Mouse (Mus musculus): ENCODE data around the gene Gnb1. TPM values are rescaled to one million over a fixed set of nuclear protein-coding genes. Genes with fewer than 3 reads are reported as not detected.
A peak's percentile ranks its signal among the peaks of the same experiment; 100 is the strongest.

Gnb1 gene
- total and polyA plus RNA-seq, 3 experiments: 78.1 to 489 TPM; not detected in 1

DNA sequence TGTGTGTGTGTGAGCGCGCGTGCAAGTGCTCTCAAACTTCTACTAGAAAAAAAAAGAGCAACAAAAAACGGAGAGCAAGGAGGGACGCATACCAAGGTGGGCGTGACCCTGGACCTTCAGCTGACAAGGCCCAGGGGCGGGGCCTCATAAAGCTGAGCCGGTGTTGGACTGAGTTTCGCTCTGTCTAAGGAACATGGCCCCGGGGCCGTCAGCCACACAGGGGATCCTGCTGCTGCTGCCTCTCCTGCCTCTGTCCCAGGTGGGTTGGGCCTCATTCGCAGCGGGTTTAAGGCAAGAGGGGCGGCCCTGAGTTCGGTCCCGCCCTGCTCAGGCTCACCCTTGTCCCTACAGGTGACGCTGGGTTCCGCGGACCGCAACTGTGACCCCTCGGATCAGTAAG is 22.2 kb upstream of the Gnb1 start, which contains the start of gene Tmem52:
Tmem52 (plus strand) TSS at position 163 of the 400 bp plus-strand sequence.
- Histone ChIP-seq H3K4me3 (ENCODE audit: control insufficient read depth in 1 of 2, insufficient read depth in 1 of 2, low read depth in 2 of 2, low read length in 2 of 2) (peak within 1 kb of the TSS; percentile 43 to 58; a peak in 3 of 4 replicates), H3K27ac (ENCODE audit: control insufficient read depth, low read depth, low read length) (no peak within 1 kb of the TSS), H3K9ac (ENCODE audit: control insufficient read depth, low read depth, low read length, poor library complexity, severe bottlenecking) (no peak within 1 kb of the TSS), H3K79me2 (ENCODE audit: control insufficient read depth, insufficient read depth, low read length, poor library complexity) (no peaks in the 10 kb centered on the region), H3K9me3 (replicated peaks; ENCODE audit: insufficient read depth, low read length) (no peaks in the 10 kb centered on the region), H3K4me1 (ENCODE audit: control insufficient read depth in 1 of 2, insufficient read depth in 2 of 2, low read length in 2 of 2) (0 out of 4 replicates have a peak, but pooled peaks cover 0 to 3% of the 10 kb centered on the region in 2 experiments), H3K27me3 (ENCODE audit: control insufficient read depth in 1 of 2, insufficient read depth in 2 of 2, low read length in 2 of 2) (peaks cover 0 to 1% of the 10 kb centered on the region in 2 experiments; a peak in 3 of 4 replicates), H3K36me3 (ENCODE audit: control insufficient read depth in 1 of 2, insufficient read depth in 2 of 2, low read length in 2 of 2) (no peaks in the 10 kb centered on the region)
- TF ChIP-seq CHD2 (IDR thresholded peaks at IDR 0.05; ENCODE audit: low read length): no peak
- no peak for TF ChIP-seq BHLHE40 (IDR thresholded peaks at IDR 0.05; ENCODE audit: borderline replicate concordance, low read depth, low read length)
- no peak for TF ChIP-seq CHD1 (IDR thresholded peaks at IDR 0.05; ENCODE audit: low read depth, low read length)
- no peak for TF ChIP-seq TCF12 (IDR thresholded peaks at IDR 0.05; ENCODE audit: low read depth, low read length)
- TF ChIP-seq KAT2A (conservative IDR thresholded peaks at IDR 0.05; ENCODE audit: low read depth, low read length): no peak
- no peak for TF ChIP-seq EP300 (IDR thresholded peaks at IDR 0.05; ENCODE audit: low read depth in 1 of 2, low read length in 2 of 2)
- no peak for TF ChIP-seq POLR2A (IDR thresholded peaks at IDR 0.05; ENCODE audit: control insufficient read depth in 1 of 2, insufficient read depth in 1 of 2, low read depth in 1 of 2, low read length in 2 of 2, poor library complexity in 1 of 2)
- no peak for TF ChIP-seq HCFC1 (IDR thresholded peaks at IDR 0.05; ENCODE audit: low read depth, low read length)
- no peak for TF ChIP-seq CTCF (IDR thresholded peaks at IDR 0.05 in 2 of 3, conservative IDR thresholded peaks at IDR 0.05 in 1 of 3; ENCODE audit: control insufficient read depth in 1 of 3, insufficient read depth in 1 of 3, low read depth in 2 of 3, low read length in 3 of 3, poor library complexity in 1 of 3, severe bottlenecking in 1 of 3)
- TF ChIP-seq ETS1 (IDR thresholded peaks at IDR 0.05; ENCODE audit: low read depth, low read length): no peak
- TF ChIP-seq RCOR1 (IDR thresholded peaks at IDR 0.05; ENCODE audit: low read depth, low read length): no peak
- no peak for TF ChIP-seq SMC3 (IDR thresholded peaks at IDR 0.05; ENCODE audit: low read depth, low read length)
- TF ChIP-seq SIN3A (IDR thresholded peaks at IDR 0.05; ENCODE audit: low read length): no peak
- peak; percentile 69 for DNase-seq (ENCODE audit: low read depth, low spot score)

DNA sequence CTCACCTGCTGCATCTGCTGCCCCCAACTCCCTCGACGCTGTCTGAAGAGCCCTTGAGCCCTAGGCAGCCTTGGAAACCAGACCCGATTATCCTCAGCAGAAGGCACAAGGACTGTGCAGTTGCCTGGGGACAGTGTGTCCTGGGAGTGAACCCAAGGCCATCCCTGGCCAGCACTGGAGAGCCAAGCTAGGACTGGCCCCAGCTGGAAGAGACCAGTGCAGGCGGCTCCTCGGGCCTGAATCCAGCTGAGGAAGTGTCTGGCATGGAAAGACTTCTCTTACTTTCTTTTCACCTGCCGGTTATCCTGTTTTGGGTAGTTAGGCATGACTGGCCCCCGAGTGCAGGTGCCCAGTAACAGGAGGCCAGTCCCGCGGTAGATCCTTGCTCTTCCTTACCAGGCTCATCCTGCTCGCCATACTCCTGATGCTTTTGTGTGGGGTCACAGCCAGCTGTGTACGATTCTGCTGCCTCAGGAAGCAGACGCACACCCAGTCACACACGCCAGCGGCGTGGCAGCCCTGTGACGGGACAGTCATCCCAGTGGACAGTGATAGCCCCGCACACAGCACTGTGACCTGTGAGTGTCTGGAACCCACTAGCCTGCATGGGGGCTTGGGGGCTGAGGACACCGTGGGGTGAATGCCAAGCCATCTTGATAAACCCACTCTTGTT is 21.4 kb upstream of the Gnb1 start:
- Histone ChIP-seq H3K4me1 (ENCODE audit: control insufficient read depth in 1 of 2, insufficient read depth in 2 of 2, low read length in 2 of 2) (0 out of 4 replicates have a peak, but pooled peaks cover 0 to 3% of the 10 kb centered on the region in 2 experiments), H3K9ac (ENCODE audit: control insufficient read depth, low read depth, low read length, poor library complexity, severe bottlenecking) (no peak overlapping the region), H3K79me2 (ENCODE audit: control insufficient read depth, insufficient read depth, low read length, poor library complexity) (no peaks in the 10 kb centered on the region), H3K36me3 (ENCODE audit: control insufficient read depth in 1 of 2, insufficient read depth in 2 of 2, low read length in 2 of 2) (no peaks in the 10 kb centered on the region), H3K27me3 (ENCODE audit: control insufficient read depth in 1 of 2, insufficient read depth in 2 of 2, low read length in 2 of 2) (peaks cover 0 to 1% of the 10 kb centered on the region in 2 experiments; a peak in 3 of 4 replicates), H3K9me3 (replicated peaks; ENCODE audit: insufficient read depth, low read length) (no peaks in the 10 kb centered on the region), H3K4me3 (ENCODE audit: control insufficient read depth in 1 of 2, insufficient read depth in 1 of 2, low read depth in 2 of 2, low read length in 2 of 2) (no peak overlapping the region), H3K27ac (ENCODE audit: control insufficient read depth, low read depth, low read length) (no peak overlapping the region)
- TF ChIP-seq HCFC1 (IDR thresholded peaks at IDR 0.05; ENCODE audit: low read depth, low read length) (no peak), UBTF (IDR thresholded peaks at IDR 0.05; ENCODE audit: borderline replicate concordance, insufficient read depth, low read depth, low read length) (no peak), ZNF384 (IDR thresholded peaks at IDR 0.05; ENCODE audit: low read depth, low read length) (no peak), GATA1 (IDR thresholded peaks at IDR 0.05; ENCODE audit: low read depth, low read length) (no peak), ZMIZ1 (IDR thresholded peaks at IDR 0.05; ENCODE audit: low read depth, low read length) (no peak), SIN3A (IDR thresholded peaks at IDR 0.05; ENCODE audit: low read length) (no peak)
- DNase-seq (ENCODE audit: low read depth, low spot score): no peak

All from MEL (cell line).